Mouse (Mus musculus): ENCODE data around the gene Icmt. TPM values are rescaled to one million over a fixed set of nuclear protein-coding genes. Genes with fewer than 3 reads are reported as not detected.

Gene Icmt
- polyA plus RNA-seq (2012; rRNA removed; ENCODE audit: low replicate concordance), result 21.4 and 27.7 TPM in 2 replicates

DNA sequence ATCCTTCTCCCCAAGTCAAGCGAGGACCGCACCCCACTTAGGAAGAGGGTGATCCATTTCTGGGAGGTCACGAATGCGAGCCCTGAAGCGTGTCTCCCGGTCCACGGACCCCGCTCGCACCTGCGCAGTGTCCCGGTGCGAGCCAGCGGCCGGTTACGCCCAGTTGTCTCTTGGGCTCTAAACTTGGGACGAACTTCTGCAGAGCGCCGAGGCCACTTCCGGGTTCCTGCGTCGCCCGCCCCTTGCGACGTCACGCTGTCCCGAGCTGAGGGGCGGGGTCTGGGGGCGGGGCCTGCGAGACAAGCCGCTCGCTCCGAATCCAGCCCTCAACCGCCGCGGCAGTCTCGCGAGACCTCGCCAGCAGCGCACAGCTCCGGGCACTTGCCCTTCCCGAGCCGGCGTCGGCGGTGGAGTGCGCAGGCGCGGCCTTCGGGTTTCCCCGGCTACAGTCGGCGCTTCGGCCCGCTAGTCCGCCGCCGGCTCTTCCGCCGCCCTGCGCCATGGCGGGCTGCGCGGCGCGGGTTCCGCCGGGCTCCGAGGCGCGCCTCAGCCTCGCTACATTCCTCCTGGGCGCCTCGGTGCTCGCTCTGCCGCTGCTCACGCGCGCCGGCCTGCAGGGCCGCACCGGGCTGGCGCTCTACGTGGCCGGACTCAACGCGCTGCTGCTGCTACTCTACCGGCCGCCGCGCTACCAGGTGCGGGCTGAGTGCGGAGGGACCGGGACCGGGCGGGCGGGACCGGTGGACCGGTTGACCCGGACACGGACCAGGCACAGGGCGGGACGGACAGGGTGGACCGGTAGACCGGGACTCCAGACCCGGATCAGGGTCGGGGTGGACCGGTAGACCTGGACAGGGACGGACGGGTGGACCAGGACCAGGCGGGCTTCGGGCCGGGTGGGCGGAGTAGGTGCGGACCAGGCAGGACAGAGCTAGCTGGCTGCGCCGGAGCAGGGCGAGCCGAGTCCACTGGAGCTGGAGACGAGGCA, at the start of gene Icmt:
Gene Icmt (plus strand): TSS at position 354 of the 988 bp plus-strand sequence.

DNA sequence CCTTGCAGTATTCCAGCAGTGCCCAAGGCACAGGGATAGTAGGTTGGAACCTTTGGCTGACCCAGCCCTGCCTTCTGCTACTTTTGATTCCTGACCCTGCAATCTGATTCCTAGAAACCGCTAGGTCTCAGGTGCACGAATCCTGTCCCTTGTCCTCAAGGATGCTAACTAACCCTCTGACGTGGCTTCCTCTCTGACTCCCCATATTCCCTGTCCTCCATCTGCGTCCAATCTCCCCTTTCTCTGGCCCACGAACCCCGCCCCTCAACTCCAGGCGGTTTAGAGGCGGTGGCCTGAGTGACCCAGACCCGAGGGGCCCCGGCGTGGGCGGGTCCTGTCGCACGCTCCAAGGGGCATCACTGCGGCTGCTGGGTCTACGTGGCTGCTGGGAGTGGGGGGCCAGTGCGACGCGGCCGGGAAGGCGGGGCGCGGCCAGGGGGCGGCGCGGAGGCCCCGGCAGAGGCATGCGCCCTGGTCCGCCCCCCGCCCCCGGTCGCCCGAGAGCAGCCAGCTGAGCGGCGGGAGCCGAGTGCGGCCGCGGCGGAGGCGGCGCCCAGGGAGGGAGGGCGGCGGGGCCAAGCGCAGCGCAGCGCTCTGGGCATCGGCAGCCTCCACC, 23.3 kb upstream of the Icmt start, which contains the start of gene Gpr153:
Gene Gpr153 (plus strand): TSS at position 612 of the 616 bp plus-strand sequence.

DNA sequence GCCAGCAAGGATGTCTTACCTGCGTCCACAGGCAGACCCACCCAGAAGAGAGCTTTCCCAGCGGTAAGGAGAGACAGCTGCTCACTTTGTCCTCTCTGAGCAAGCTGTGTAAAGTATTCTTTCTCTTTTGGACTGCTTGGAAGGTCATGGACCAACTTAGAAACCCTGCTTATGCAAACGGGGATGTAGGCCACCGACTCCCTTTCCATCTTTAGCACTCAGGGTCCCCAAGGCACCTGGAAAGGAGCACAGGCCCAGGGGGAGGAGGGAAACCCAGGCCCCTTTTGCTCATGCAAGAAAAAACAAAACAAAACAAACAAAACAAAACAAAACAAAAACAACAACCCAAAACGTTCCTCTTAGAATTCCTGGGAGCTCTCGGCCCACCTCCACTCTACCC, 5.5 kb upstream of the Icmt start, which contains the start of gene Hes3:
Gene Hes3 (minus strand): TSS at position 101 of the 400 bp plus-strand sequence.

DNA sequence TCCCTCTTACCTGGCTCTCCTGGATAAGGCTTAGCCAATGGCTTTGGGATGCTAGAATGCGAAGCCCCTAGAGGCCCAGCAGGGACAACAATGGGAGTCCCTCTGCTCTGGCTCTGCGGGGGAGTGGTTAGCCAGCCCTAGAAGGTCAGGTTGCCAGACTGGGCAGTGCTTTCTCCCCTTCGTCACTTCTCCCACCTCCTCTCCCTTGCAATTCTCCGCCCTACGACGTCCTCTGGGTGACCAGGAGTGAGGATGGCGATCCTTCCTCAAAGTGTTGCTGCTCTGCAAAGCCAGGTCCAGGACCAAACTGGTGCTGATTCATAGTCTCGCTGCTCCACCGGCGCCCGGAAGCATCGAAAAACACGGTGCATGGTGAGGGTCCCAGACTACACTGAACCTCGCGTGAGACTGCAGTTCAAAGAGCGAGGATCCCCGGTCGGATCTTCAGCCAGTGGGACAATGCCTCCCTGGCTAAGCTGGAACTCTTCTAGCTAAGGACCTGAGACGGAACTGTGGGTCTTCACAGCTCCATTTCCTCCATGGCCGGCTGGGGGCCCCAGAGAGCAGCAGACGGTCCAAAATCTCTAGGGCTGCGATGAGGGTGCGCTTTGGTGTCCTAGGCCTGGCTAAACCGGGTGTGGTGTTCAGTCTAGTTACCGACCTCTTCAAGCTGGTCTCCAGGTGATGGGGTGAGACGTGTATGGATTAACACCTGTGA, 21.6 kb downstream of the Icmt start, which contains the start of gene Rnf207:
Gene Rnf207 (minus strand): TSS at position 477 of the 718 bp plus-strand sequence.

DNA sequence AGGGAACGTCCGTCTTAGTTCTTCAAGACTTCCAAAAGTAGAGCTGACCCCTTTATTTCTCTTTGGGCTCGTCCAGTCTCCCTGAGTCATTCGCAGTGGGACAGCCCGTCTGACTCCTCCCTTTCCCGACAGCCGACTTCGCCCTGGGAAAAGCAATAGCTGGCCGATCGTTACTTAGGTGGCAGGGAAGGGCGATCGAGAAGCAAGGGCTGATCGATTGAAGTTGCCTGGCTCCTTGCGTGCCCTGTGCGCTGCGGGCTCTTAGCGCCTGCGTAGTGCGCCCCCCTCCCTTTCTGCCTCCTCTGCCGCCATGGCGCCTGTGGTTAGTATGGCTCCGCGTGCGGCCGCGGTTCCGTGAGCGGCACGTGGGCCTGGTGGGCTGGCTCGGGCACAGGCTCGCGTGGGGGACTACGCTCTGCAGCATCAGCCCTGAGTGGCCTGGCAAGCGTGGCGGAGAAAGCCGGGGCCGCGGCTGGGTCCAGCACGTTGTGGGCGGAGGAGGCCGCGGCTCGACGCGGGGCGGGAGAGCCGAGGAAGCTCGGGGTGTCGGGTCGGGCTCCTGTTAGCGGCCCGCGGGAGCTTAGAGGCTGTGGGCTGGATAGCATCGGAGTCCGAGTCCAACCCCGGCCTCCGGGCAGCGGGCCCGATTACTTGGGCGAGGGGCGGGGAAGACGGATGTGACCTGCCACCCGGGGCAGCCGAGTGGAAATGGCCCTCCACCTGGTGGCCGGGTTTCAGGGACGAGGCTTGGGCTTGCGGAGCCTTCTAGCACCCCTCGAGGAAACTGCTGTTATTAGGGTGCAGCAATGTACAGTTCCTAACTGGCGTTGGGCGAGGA, 28.8 kb downstream of the Icmt start, which contains the start of gene Rpl22:
Gene Rpl22 (plus strand): TSS at position 169 of the 838 bp plus-strand sequence.

DNA sequence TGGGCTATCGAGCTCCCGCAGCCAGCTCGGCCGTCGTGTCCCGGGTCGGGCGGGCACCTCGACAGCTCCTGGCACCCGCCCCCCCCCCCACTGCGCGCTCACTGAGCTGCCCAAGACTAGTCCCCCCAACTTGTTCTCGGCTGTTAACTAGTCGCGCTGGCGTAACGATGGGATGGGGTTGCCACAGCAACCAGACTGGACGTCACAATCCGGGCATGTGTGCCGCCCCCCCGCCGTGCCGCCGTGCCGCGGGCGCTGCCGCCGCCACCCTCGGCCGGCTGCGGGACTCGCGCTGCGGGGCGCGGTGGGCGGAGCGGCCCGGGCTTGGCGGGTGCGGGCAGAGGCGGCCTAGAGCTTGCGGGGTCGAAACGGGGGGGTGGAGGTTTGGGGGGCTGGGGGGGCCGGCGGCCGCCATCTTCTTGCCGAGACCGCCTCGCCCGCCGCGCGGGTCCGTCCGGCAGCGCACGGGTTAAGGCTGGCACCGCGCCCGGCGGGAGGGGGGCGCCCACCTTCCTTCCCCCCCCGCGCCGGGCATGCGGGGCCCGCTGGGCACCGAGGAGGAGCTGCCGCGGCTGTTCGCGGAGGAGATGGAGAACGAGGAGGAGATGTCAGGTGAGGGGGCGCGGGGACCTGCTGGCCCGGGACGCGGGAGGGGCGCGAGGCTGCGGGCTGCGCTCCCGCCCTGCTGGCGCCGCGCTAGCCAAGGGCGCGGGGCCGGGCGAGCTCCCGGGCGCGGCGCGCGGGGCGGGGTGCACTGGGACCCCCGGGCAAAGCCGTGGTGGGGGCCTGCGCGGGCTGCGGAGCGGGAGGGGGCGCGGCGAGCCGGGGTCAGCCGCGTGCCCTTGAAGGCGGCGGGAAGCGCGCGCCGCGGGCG, 41.6 kb downstream of the Icmt start, which contains the start of gene Chd5:
Gene Chd5 (plus strand): TSS at position 233 of the 874 bp plus-strand sequence.

Other genes with a start within 250 kb of the Icmt start
- 36.3 and 49.8 TPM in 2 replicates for gene Plekhg5, start 224.7 kb upstream of the Icmt start, polyA plus RNA-seq (2012; rRNA removed; ENCODE audit: low replicate concordance)
- 22.6 and 29.2 TPM in 2 replicates for gene Tnfrsf25, start 181.3 kb upstream of the Icmt start, polyA plus RNA-seq (2012; rRNA removed; ENCODE audit: low replicate concordance)
- 2.4 and 6.5 TPM in 2 replicates for gene Espn, start 144.9 kb upstream of the Icmt start, polyA plus RNA-seq (2012; rRNA removed; ENCODE audit: low replicate concordance)
- 0.19 and 0.22 TPM in 2 replicates for gene Hes2, start 138.4 kb upstream of the Icmt start, polyA plus RNA-seq (2012; rRNA removed; ENCODE audit: low replicate concordance)
- 19.6 and 21.3 TPM in 2 replicates for gene Acot7, start 119.1 kb upstream of the Icmt start, polyA plus RNA-seq (2012; rRNA removed; ENCODE audit: low replicate concordance)
- 44.3 and 85.3 TPM in 2 replicates for gene Gpr153, start 23.0 kb upstream of the Icmt start, polyA plus RNA-seq (2012; rRNA removed; ENCODE audit: low replicate concordance)
- not detected in 2 replicates for gene Hes3, start 5.6 kb upstream of the Icmt start, polyA plus RNA-seq (2012; rRNA removed; ENCODE audit: low replicate concordance)
- gene Rnf207, start 21.8 kb downstream of the Icmt start, polyA plus RNA-seq (2012; rRNA removed; ENCODE audit: low replicate concordance), result 2.9 and 3.8 TPM in 2 replicates
- gene Rpl22, start 28.5 kb downstream of the Icmt start, polyA plus RNA-seq (2012; rRNA removed; ENCODE audit: low replicate concordance), result 24.0 and 42.5 TPM in 2 replicates
- 0.11 and 0.12 TPM in 2 replicates for gene Chd5, start 41.4 kb downstream of the Icmt start, polyA plus RNA-seq (2012; rRNA removed; ENCODE audit: low replicate concordance)
- gene Nphp4, start 179.5 kb downstream of the Icmt start, polyA plus RNA-seq (2012; rRNA removed; ENCODE audit: low replicate concordance), result 0.85 and 1.8 TPM in 2 replicates
- 13.7 and 30.8 TPM in 2 replicates for gene Kcnab2, start 180.6 kb downstream of the Icmt start, polyA plus RNA-seq (2012; rRNA removed; ENCODE audit: low replicate concordance)

All from mammary gland, adult 2 months (tissue).